Mouse (Mus musculus) heart, postnatal 25 days (tissue): ENCODE results near the gene Misp. TPM values are rescaled to one million over a fixed set of nuclear protein-coding genes. Genes with fewer than 3 reads are reported as not detected.

Experiments used
- DNase-seq: peaks from one replicate; pipeline ENCODE4 v3.0.0; 2022; ENCODE audit warnings: low spot score
- intact Hi-C: fragments of 180-260 bp; cut with DNase I; formaldehyde crosslinking; loops from one replicate; pipeline ENCODE4 v1.15.1; 2025
- total RNA-seq, 2 experiments: library from RNA; stranded (reverse); gene quantifications; 2 replicates each; pipeline ENCODE4 v1.2.3; 2021

Gene Misp
- total RNA-seq, 2 experiments from 2014 or later: 0.59 to 0.70 TPM

GRCm38 (mm10) chr10:79793738-79794490 lies 26.9 kb upstream of the Misp start:
- intact Hi-C loops: loop anchor here (1.0 kb wide), 2 partner anchors 14 to 18 kb away; no protein-coding TSS in a partner anchor
- no peak for DNase-seq

DNA sequence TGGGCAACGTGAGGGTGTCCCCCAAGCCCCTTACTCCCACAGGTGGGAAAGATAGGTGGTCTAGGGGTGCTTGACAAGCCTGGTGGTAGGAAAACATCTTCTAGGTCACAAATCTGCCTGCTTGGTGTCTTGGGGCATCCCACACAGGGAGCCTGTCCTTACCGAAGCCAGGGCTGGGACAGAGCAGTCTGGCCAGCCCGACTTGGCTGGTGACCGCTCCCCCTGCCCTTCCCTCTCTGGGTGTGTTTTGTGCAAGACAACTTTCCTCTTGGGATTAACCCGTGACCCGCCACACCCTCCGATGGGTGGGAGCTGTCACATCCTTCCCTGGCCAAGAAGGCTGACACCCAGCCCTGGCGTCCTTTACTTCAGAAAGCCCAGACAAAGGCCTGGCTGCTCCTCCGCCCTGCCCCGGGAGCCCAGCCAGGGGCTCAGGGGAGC lies 26.3 kb upstream of the Misp start:
- intact Hi-C loops: loop anchor here (1.0 kb wide), 1 partner anchor 14 kb away; no protein-coding TSS in a partner anchor
- DNase-seq: peak; percentile 94

- intact Hi-C loops: no loop called here
- DNase-seq: no peak
Observed at GRCm38 (mm10) chr10:79795905-79796304, 24.9 kb upstream of the Misp start.

GRCm38 (mm10) chr10:79797326-79797725 lies 23.5 kb upstream of the Misp start:
- peak; percentile 60 for DNase-seq
- intact Hi-C loops: no loop called here

DNA sequence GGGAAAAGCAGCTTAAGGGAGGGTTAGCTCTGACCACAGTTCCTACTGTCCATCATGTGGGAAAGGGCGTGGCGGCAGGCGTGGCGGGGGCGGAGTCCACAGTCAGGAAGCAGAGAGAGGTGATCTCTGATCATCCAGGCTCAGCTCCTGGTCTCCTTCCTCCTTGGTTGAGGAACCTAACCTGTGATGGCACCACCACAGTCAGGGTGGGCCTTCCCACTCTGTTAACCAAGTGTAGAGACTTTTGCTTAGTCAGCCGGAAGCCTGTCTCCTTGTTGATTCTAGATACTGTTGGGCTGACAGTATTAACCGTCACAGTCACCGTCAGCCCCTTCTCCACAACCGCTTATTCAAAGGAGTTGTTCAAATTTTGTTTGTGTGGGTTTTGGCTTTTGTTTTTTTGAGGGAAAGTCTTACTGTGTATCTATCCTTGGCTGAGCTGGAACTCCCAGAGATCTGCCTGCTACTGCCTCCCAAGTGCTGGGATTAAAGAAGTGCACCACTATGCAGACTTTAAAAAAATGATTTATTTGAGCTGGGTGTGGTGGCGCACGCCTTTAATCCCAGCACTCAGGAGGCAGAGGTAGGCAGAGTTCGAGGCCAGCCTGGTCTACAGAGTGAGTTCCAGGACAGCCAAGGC lies 22.4 kb upstream of the Misp start:
- intact Hi-C loops: no loop called here

GRCm38 (mm10) chr10:79800508-79800907 lies 20.3 kb upstream of the Misp start:
- intact Hi-C loops: no loop called here
- DNase-seq: no peak

More for the DNA sequence above, 22.4 kb upstream of the Misp start:
- DNase-seq: no peak

DNA sequence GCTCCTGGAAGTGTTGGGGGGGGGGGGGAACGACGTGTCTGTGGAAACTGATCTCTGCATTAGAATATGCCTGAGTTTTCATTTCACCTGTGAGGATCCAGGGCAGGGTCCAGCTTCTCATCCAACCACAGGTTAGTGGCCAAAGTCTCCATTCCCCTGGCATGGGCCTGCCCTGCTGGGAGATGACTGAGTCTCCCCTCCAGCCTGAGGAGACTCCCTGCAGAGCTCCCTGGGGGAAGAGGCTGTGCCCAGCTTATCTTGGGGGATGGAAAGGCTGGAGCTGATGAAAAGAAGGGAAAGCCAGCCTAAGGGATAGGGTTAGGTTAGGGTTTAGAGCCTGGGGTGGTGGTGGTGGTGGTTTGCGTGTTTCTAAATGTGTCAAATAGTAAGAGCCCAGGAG lies 19.0 kb upstream of the Misp start:
- intact Hi-C loops: no loop called here
- DNase-seq: no peak

GRCm38 (mm10) chr10:79802331-79802971 lies 18.3 kb upstream of the Misp start:
- intact Hi-C loops: no loop called here
- DNase-seq: peak; percentile 76

GRCm38 (mm10) chr10:79803716-79804323 lies 17.0 kb upstream of the Misp start:
- intact Hi-C loops: no loop called here
- no peak for DNase-seq

- peak; percentile 79 for DNase-seq
- intact Hi-C loops: no loop called here
Observed at GRCm38 (mm10) chr10:79805636-79806035, 15.2 kb upstream of the Misp start.

- DNase-seq: no peak
- intact Hi-C loops: no loop called here
Observed at GRCm38 (mm10) chr10:79806331-79806730, 14.5 kb upstream of the Misp start.

GRCm38 (mm10) chr10:79806972-79807371 lies 13.8 kb upstream of the Misp start:
- peak; percentile 60 for DNase-seq
- intact Hi-C loops: no loop called here

DNA sequence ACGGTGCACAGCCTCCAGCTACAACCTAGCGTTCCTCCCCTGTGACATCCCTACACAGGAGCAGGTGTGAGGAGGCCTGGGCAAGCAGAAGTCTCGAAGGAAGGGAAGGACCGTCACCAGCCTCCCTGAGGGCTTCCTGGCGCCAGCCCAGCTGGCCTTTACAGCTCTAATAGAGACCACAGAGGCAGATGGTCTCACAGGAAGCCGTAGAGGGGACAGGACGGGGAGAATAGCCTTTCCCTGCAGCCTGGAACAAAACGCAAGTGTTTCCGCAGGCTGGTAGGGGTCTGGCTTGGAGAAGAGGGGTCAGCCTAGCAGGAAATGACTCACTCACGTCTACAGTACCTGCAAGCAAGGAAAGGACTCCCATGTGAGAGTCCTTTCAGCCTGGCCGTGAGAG lies 13.0 kb upstream of the Misp start:
- intact Hi-C loops: loop anchor here (1.0 kb wide), 1 partner anchor 14 kb away; no protein-coding TSS in a partner anchor
- peak; percentile 64 for DNase-seq

GRCm38 (mm10) chr10:79808728-79809127 lies 12.1 kb upstream of the Misp start:
- intact Hi-C loops: loop anchor here (1.0 kb wide), 1 partner anchor 14 kb away; no protein-coding TSS in a partner anchor

GRCm38 (mm10) chr10:79811736-79812637 lies 8.8 kb upstream of the Misp start:
- intact Hi-C loops: loop anchor here (1.0 kb wide), 1 partner anchor 19 kb away; the partner anchor contains the start of gene Palm

More at GRCm38 (mm10) chr10:79808728-79809127, 12.1 kb upstream of the Misp start:
- no peak for DNase-seq

DNA sequence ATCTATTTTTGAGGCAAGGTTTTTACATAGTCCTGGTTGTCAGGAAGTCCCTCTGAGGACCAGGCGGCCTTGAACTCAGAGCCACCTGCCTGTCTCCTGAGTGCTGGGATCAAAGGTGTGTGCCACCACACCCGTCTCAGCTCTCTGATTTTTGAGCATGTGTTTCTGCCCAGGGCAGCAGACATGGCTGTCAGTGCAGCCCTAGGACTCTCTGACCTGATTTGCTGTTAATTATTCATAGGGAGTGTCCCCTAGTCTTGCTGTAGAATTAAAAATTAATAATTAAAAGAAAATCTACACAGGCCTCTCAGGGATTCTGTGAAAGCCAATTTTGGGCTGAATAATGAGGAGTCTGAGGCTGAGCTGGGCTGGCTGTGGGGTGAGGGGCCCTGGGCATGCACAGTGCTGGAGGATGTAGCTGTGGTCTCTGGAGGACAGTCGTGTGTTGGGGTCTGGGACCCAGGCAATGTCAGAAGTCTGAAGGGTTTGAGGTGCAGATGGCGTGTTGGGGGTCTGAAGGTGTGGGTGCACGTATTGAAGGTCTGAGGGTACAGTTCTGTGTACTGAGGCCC lies 6.4 kb upstream of the Misp start:
- intact Hi-C loops: no loop called here
- no peak for DNase-seq

More at GRCm38 (mm10) chr10:79811736-79812637, 8.8 kb upstream of the Misp start:
- DNase-seq: peak; percentile 56

DNA sequence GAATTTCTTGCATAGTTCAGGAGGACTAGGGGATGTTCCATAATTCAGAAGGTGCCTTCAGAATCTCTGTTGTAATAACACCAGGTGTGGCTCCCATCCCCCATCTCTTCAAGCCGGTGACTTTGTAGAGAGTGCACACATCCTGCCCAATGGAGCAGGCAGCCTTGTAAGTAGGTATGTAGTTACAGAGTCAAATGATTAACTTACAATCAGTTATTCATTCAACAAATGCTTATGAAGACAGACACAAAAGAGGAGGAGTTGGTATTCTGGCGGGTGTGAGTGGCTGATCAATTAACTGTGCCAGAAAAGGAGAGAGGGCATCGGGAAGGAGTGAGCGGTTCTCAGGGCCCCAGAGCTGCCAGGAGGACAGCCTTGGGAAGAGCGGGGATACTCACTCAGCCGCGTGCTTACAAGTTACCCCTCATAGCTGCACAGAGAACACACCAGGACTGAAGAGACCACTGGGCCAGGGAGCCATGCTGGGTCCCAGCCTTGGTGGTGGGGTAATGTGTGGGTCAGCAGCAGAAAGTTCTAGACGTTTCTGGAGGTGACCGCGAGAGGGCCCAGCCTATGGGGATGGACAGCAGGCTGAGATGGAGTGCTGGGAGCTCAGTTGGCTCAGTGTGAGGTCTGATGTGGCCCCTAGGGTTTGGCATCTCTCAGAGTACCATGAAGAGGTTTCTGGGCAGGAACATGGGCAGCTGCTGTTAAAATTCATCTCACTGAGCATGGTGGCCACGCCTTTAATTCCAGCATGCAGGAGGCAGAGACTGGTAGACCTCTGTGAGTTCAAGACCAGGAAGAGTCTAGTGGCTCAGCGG lies 4.9 kb upstream of the Misp start:
- intact Hi-C loops: no loop called here
- no peak for DNase-seq

DNA sequence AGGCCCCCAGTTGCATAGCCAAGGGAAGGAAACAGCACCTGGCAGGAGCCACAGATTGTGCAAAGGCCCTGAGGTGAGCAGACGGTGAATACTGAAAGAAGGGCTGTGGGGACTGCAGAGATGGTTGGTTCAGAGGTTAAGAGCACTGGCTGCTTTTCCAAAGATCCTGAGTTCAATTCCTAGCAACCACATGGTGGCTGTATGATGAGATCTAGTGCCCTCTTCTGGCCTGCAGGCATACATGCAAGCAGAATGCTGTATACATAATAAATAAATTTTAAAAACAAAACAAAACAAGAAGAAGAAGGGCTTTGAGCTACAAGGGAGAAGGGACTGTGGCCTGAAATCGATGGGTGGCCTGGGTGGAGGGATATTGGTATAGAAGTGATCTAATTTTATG lies 3.7 kb upstream of the Misp start:
- intact Hi-C loops: no loop called here
- DNase-seq: no peak
